Mouse (Mus musculus): ENCODE measurements around the gene Rims1.
A peak's percentile ranks its signal among the peaks of the same experiment; 100 is the strongest.

Gene Rims1

GRCm38 (mm10) chr1:22695046-22695445 lies 110.7 kb downstream of the Rims1 start:
- no peak for DNase-seq (ENCODE audit: low spot score)

GRCm38 (mm10) chr1:22694514-22694913 lies 111.3 kb downstream of the Rims1 start:
- no peak for DNase-seq (ENCODE audit: low spot score)

GRCm38 (mm10) chr1:22683455-22683854 lies 122.3 kb downstream of the Rims1 start:
- no peak for DNase-seq (ENCODE audit: low spot score)

- DNase-seq (ENCODE audit: low spot score), result no peak
Measured at GRCm38 (mm10) chr1:22664196-22664595, 141.6 kb downstream of the Rims1 start.

GRCm38 (mm10) chr1:22661825-22662224 lies 144.0 kb downstream of the Rims1 start:
- DNase-seq (ENCODE audit: low spot score), result no peak

DNA sequence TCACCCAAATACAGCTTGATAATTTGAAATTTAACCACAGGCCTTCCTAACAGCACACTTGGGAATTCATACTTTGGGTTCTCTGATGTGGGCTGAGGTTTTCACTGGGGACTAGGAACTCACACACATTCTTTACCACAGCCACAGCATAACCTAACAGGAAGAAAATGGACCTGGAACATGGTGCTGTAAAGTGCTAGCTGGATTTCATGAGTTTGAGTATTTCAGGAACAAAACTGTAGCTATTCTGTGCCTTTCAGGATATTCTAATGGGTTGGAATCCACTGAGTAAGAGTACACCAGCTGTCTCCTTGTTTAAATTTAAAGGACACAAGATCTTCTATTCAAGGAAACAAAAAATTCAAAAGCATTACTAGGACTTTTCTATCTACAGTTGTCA lies 149.8 kb downstream of the Rims1 start:
- DNase-seq (ENCODE audit: low spot score), result no peak

DNA sequence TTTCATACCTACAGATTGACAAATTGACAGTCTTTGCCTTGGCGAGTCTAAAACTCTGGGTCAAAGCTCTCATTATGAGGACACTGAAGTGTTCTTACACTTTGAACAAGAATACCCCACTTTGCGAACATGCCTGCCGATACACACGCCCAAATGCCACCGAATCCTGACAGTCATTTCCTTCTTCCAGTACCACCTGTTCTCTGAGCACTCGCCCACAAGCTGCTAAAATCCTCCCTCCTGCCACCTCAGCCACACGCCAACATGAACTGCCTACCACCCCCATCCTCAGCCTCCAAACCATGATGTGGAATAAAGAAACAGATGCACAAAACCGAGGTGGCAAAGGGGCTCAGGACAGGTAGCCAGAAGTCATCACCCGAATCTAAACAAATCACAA lies 150.9 kb downstream of the Rims1 start:
- no peak for DNase-seq (ENCODE audit: low spot score)

DNA sequence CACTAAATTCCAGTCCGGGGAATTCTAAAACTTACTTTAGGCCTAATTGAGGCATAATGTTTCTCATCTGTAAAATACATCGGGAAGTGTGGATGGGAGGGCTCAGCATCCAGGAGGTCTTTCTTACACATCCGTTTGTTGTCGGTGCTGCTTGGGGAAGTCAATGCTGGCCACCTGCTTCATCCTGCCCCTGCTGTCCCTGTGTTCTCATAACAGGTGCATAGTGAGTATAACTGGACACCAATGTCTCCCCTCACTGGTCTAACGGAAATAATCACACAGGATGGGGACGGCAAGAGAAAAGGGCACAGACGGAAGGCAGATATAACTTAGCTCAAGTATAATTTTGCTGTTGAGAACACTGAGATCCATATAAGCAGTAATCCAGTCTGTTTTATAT lies 155.2 kb downstream of the Rims1 start:
- DNase-seq (ENCODE audit: low spot score), result no peak

DNA sequence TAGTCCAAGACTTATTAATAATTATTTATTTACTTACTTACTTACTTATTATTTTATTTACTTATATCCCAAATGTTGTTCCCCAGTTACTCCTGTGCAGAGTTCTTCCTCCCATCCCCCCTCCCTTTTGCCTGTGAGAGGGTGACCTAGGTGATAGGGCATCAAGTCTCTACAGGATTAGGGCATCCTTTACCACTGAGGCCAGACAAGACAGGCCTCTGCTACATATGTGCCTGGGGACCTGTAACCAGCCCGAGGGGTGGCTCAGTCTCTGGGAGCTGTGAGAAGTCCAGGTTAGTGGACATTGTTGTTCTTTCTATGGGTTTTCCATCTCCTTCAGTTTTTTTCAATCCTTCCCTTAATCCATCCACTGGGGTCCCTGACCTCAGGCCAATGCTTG lies 156.4 kb downstream of the Rims1 start:
- no peak for DNase-seq (ENCODE audit: low spot score)

DNA sequence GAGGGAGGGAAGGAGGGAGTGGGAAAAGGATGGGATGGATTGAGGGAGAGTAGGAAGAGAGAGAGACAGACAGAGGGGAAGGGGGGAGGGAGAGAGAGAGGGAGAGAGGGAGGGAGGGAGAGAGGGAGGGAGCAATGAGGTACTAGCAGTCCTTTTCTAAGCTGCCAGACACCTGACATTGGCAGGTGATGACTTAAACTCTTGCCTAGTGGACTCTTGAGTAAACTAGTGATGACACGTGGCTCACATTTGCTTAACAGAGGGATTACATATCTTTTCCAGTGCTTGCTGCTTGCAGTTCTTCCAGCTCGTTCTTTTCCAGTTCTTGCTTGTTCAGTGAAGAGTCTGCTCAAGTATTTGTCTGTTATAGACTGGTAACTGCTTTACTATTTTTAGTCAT lies 160.5 kb downstream of the Rims1 start:
- DNase-seq (ENCODE audit: low spot score), result no peak

GRCm38 (mm10) chr1:22640568-22640967 lies 165.2 kb downstream of the Rims1 start:
- DNase-seq (ENCODE audit: low spot score), result no peak

DNA sequence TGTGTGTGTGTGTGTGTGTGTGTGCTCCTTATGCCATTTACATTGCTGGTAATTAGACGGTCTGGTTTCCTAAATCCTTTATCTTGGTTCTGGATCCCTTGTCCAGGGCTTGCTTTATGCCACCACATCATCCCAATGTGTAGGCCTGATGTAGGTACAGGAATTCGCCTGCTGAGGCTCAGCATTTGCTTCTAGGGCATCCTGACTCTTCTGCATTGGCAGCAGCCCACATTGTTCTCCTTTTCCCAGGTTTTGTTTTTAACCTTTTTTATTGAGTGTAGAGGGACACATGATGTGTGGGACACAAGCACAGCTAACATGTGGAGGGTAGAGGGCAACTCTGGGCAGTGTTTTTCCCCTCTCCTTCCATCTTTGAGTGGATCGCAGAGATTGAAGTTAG lies 166.1 kb downstream of the Rims1 start:
- DNase-seq (ENCODE audit: low spot score), result no peak

DNA sequence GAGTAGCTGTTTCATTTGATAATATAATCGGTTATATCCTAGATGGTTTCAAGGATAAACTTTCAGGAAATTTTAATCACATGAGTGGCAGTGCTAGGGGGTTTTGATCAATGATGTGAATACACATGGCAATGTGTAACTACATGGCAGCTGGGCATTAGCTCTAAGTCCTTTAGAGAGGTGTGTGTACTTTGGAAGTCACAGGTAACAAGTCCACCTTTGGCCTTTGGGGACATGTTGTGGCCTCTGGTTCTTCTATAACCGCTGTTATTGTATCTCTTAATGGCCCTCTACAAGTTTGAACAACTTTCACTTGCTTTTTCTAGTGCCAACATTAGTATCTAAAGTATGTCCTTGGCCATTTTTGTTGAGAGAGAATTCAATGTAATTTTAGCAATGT lies 171.9 kb downstream of the Rims1 start:
- no peak for DNase-seq (ENCODE audit: low spot score)

- DNase-seq (ENCODE audit: low spot score), result no peak
Measured at GRCm38 (mm10) chr1:22632551-22632950, 173.2 kb downstream of the Rims1 start.

GRCm38 (mm10) chr1:22631991-22632390 lies 173.8 kb downstream of the Rims1 start:
- DNase-seq (ENCODE audit: low spot score), result no peak

DNA sequence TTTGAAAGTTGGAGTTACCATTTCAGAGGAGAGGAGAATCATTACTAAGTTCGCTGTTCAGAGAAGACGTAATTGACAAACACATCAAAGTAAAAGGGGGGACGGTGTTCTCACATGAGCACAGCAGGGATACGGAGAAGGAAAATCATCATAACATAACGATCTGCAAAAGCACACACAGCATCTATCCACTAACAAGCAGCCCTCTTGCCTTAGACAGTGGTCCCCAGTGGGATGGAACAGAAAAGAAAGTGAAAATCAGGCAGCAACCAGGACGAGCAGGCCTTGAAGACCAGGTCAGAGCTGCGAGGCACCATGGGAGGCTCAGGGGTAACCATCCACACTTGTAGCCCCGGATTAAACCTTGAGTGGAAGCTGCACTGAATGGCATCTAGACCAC lies 176.8 kb downstream of the Rims1 start:
- DNase-seq (ENCODE audit: low spot score), result no peak

DNA sequence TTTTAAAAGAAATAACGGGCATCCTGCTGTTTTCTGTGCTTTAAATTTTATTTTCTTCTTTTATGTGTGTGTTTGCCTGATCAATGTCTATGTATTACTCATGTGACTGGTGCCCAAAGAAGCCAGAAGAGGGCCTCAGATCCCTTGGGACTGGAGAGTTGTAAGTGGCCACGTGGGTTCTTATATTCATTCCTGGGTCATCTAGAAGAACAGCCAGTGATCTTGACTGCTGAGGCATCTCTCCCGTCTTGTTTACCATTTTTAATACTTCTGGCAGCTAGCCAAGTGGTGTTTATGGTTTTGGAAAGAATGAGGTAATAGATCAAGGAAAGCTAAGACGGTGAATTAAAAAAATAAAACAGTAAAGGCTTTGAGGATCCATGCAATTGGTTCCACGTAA lies 178.8 kb downstream of the Rims1 start:
- peak; percentile 10 for DNase-seq (ENCODE audit: low spot score)

DNA sequence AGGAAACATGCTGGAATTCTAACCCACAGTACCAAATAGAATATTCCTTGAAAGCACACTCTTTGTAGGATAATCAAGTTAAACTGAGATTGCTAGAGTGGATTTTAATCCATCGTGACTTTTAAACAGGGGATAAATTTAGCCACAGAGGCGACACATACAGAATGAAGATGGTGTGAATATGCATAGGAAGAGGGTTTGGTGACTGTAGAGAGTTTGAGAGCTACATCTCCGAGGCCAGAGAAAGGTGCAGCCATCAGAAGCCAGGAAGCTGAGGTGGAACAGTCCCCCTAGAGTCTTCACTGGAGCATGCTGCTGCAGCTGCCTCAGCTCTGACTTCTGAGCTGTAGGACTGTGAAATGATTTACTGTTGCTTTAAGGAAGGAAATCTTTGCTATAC lies 179.5 kb downstream of the Rims1 start:
- DNase-seq (ENCODE audit: low spot score), result no peak

- DNase-seq (ENCODE audit: low spot score), result no peak
Measured at GRCm38 (mm10) chr1:22620827-22621226, 185.0 kb downstream of the Rims1 start.

- DNase-seq (ENCODE audit: low spot score), result no peak
Measured at GRCm38 (mm10) chr1:22615601-22616000, 190.2 kb downstream of the Rims1 start.

DNA sequence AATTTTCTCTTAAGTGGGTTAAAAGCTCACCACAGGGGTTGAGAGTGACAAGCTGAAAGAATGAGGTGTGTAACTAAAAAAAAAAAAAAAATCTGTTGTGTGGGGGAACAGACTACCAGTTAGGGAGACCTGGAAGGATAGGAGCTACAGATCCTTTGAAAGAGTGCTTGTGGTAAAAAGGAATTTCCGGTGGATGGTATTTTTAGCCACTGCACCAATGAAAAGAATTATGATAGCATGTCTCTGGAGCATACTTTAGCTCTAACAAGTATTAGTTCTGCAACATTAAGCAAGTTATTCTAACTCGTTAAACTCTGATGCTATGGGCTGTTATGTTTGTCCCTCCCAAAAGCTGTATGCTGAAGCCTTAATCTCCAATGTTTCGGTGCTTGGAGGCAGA lies 192.2 kb downstream of the Rims1 start:
- DNase-seq (ENCODE audit: low spot score), result no peak

DNA sequence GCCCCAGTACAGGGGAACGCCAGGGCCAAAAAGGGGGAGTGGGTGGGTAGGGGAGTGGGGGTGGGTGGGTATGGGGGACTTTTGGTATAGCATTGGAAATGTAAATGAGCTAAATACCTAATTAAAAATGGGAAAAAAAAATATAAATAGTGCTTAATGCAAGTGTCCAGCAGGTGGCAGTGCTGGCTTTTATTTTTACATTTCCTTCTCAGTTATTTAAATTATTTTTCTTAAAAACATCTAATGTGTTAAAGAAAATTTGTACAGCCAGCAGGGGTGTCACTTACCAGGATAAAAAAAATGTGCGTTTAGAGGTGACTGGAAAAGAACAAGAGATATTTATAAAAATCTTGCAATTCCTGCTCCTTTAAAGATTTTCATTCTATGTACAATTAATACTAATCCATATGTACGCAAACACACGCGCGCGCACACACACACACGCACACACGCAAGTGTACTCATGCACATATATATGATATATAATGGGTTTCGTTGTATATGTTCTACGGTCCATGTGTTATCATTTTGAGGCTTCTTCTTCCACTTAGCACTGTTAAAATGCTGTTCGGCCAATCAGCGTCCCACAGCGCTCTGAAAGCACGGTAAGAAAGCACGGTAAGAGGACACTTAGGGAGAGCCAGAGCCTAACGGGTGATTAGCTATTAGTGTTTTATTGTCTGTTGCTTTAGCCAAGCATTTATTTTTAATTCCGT lies 201.3 kb downstream of the Rims1 start:
- no peak for DNase-seq (ENCODE audit: low spot score)

- no peak for DNase-seq (ENCODE audit: low spot score)
Measured at GRCm38 (mm10) chr1:22596197-22596596, 209.6 kb downstream of the Rims1 start.

GRCm38 (mm10) chr1:22594841-22595240 lies 211.0 kb downstream of the Rims1 start:
- peak; percentile 10 for DNase-seq (ENCODE audit: low spot score)

Data from lung, postnatal 25 days (tissue).